Mouse (Mus musculus): ENCODE data around the gene Chek2.

- no peak for TF ChIP-seq POLR2A (IDR thresholded peaks at IDR 0.05; ENCODE audit: insufficient read depth, low read depth, low read length)
- no peak for TF ChIP-seq CTCF (IDR thresholded peaks at IDR 0.05)
These were observed 48.8 kb downstream of the Chek2 start for GRCm38 (mm10) chr5:110888596-110888995.
